Mouse (Mus musculus) C2C12 (cell line): ENCODE data around the gene Icosl.

Experiments used
- CTCF ChIP-seq: IDR thresholded peaks from one replicate; pipeline ENCODE4 v1.5.1; 2011; ENCODE audit not compliant: control insufficient read depth, insufficient read depth, insufficient read length
- FOSL1 ChIP-seq: IDR thresholded peaks from one replicate; pipeline ENCODE4 v1.8.0; 2011; ENCODE audit warnings: mild to moderate bottlenecking, low read length; ENCODE audit not compliant: poor library complexity, insufficient read depth, severe bottlenecking
- MAX ChIP-seq: IDR thresholded peaks from one replicate; pipeline ENCODE4 v1.6.1; 2011; ENCODE audit warnings: mild to moderate bottlenecking, control low read depth
- MYOG ChIP-seq: IDR thresholded peaks from one replicate; pipeline ENCODE4 v1.6.1; 2011; ENCODE audit not compliant: control insufficient read depth, insufficient read length; ENCODE audit errors: extremely low read depth
- USF1 ChIP-seq: IDR thresholded peaks from one replicate; pipeline ENCODE4 v1.6.1; 2011; ENCODE audit warnings: low read depth, mild to moderate bottlenecking, control low read depth, moderate library complexity

- no peak for TF ChIP-seq USF1
- TF ChIP-seq CTCF: no peak
- TF ChIP-seq FOSL1: no peak
- no peak for TF ChIP-seq MAX
- TF ChIP-seq MYOG: no peak
These were observed 21.1 kb downstream of the Icosl start for GRCm38 (mm10) chr10:78090246-78090645.
